Mouse (Mus musculus) thymus, adult 18-20 months (tissue): Measurements from ENCODE around the gene Cldn14.

Source experiments
- DNase-seq, 2 experiments: peaks; one replicate each; pipeline ENCODE4 v3.0.0; 2022; ENCODE audit warnings: mixed read lengths in 2 of 2

Cldn14 gene

GRCm38 (mm10) chr16:93942796-93943502 lies 65.7 kb downstream of the Cldn14 start:
- no peak for DNase-seq

DNA sequence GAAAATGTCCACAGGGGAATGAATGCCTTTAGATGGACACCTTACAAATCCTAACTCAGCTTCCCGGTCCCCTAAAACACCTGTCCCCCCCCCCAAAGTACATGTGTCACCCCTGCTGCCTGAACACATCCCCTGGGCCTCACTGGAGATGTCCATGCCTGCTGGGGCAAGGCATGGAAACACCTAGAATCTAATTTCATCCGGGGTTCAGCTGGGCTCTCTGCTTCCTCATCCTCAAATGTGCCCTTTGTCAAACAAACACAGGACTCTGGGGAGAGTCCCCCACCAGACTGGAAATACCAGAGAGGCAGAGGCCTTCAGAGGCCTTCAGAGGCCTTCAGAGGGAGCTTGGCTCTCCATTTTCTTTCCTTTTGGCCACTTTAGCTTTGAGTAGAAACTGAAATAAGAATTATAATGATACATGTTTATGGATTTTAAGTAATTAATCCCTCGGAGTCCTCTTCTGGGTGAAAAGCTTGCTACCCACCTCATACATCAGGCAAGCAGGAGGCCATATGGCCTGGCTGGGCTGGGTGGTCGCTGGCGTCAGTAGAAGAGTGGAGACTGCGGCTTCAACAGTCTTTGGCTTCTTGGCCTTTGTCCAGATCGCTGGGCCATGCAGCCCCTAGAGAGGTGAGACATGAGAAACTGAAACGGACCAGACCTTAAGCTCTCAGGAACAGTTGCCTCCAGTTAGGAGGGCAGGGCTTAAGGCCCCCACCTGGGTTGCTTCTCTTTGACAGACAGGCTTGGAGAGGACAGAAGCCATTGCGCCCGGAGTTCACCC lies 66.7 kb downstream of the Cldn14 start:
- DNase-seq: no peak

- no peak for DNase-seq
Observed at GRCm38 (mm10) chr16:93939961-93940360, 68.7 kb downstream of the Cldn14 start.

DNA sequence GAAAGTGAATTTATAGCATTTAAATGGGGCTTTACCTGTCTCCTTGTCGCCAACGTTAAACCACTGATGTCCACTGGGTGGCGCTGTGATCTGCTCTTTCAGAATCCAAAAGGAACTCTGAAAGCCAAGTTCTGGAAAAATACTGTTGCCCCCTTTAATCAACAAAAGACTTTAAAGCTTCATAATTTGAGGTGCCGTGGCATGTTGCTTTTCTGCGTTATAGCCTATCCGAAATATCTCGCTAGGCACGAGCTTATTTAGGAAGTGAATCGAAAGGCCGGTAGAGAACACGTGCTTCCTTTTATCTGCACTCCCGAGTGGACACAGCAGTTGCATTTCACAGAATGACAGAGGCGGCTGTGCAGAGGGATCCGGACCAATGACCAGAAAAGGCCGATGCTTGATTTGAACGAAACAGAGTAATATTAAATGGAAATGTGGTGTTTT lies 70.2 kb downstream of the Cldn14 start:
- no peak for DNase-seq

GRCm38 (mm10) chr16:93935009-93935408 lies 73.6 kb downstream of the Cldn14 start:
- no peak for DNase-seq

DNA sequence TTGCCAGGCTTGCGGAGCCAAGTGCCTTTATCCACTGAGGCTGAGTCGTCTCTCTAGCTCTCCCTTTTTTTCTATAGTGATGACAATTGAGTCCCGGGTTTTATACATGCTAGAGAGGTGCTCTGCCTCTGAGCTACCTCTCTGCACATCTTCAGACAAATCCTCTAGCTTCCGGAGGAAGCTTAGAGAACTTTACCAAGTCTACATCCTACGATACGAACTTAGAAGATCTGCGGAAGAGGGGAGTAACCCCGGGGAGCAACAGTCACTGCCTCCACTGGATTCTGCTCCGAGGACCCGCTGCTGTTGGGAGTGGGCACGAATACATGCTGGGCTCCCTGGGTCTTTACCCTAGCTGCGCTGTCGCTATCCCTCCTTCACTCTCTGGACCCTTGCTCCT lies 74.0 kb downstream of the Cldn14 start:
- DNase-seq: no peak

- DNase-seq: no peak
Observed at GRCm38 (mm10) chr16:93932185-93933168, 76.2 kb downstream of the Cldn14 start.

GRCm38 (mm10) chr16:93929370-93930032 lies 79.1 kb downstream of the Cldn14 start:
- no peak for DNase-seq

DNA sequence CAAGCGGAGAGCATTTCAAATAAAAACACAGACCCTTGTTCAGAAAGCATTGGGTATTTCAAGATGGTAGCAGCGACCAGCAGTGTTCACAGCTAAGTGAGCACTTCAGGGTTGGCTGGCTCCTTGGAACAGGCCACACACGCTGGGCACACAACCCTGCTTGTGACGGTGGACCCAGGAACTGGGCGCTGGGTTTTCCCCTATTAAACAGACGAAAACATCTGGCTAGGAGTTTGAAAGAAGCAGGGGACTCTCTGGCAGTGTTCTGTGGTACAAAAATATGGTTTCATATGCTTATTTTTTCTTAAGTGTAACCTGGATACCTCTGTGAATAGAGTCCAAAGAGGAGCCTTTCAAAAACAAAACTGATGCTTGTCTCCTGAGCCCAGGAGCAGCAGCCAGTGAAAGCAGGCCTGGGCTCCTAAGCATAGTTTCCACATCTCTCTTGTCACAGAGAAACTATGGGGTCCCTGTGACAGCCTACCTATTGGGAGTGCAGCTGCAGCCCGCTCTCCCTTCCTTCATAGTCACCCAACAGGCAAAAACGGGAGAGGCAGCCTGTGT lies 82.9 kb downstream of the Cldn14 start:
- DNase-seq: no peak

- DNase-seq: no peak
Observed at GRCm38 (mm10) chr16:93923788-93924187, 84.8 kb downstream of the Cldn14 start.

- no peak for DNase-seq
Observed at GRCm38 (mm10) chr16:93922835-93923389, 85.7 kb downstream of the Cldn14 start.

DNA sequence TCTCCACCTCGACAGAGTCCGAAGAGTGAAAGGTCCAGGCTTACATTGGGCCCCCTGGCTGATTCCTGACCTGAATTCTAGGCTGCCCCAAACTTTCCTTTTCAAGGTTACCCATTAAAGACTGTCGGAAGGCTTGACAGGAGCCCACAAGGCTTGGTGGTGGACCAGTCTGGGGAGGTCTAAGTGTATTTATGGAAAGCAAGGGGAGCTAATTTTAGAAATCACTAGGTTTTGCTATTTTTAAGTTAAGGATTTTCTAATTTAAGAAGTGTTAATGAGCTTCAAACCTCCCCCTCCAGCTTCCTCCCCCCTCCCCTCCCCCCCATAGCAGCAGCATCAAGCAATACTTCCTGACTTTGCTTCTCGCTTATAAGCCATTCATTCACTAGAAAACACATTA lies 88.0 kb downstream of the Cldn14 start:
- DNase-seq: no peak

- no peak for DNase-seq
Observed at GRCm38 (mm10) chr16:93919189-93919588, 89.4 kb downstream of the Cldn14 start.

GRCm38 (mm10) chr16:93918679-93919060 lies 90.0 kb downstream of the Cldn14 start:
- no peak for DNase-seq

DNA sequence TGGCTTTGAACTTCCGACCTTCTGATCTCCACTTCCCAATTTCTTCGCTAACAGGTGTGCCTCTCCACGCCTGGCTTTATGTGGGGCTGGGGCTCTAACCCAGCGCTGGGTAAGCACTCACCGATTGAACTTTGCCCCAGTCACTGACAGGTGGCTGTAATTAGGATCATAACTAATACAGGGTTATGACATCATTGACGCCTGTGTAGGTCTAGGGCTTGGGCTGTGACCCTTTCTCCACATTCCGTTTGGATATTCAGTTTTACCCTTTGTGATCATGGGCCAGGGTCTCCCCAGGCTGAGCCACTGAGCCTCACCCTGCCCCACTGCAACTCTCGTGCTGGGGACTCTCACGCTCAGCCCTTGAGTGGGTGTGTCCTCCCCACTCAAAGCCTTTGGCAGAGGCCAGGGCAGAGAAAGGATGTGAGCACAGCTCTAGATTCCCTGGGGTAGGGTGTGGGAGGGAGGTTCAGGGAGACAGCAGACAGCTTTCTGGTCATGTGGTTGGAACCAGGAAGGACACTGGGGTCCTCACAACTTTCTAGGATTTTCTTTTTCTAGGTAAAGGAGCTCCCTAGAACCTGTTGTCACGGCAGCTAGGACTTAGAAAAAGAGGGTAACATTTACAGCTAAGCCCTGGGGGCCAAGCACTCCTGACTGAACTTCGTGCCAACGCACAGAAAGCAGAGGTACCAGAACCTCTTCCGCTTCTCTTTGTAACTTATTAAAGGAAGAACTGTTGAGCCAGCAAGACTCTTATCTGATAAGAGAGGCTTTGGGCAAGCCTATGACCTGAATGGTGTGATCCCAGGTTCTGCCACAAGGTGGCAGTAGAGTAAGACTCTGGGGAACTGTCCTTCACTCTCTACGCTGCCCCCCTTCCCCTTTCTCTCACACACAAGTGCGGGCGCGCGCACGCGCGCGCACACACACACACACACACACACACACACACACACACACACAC lies 90.6 kb downstream of the Cldn14 start:
- DNase-seq: peak; percentile 36 to 60

GRCm38 (mm10) chr16:93915338-93915849 lies 93.2 kb downstream of the Cldn14 start:
- DNase-seq: peak in 1 of 2 experiments; percentile 16

GRCm38 (mm10) chr16:93913881-93914576 lies 94.6 kb downstream of the Cldn14 start:
- no peak for DNase-seq

- DNase-seq: no peak
Observed at GRCm38 (mm10) chr16:93912808-93913207, 95.8 kb downstream of the Cldn14 start.

DNA sequence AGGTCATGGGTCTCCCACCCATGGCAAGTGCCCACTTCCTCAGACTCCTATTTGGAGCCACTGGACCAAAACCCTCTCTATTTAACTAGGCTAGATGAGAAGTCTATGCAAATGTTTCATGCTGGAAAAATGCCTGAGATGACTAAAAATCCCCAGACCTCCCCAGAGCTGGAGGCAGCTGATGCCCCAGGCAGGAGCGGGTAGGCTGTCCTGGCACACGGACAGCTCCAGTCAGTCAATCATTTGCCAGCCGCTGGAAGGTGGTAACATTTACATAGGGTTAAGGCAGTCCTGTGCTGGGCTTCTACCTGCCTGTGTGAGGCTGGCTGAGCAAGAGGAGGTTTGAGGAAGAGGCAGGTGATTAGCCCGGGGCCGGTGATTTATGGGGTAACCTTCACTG lies 96.5 kb downstream of the Cldn14 start:
- no peak for DNase-seq
